ENCODE assay signal across 12 mouse cellular contexts in genomic region chr11:96140726-96141175, GRCm38 (mm10). TPM values are rescaled to one million over a fixed set of nuclear protein-coding genes. Genes with fewer than 3 reads are reported as not detected.
DNase-seq lines count a peak whose midpoint lies in the region; ATAC-seq and TF ChIP-seq lines count a peak whose summit lies in the region.
"Had no signal": no experiment of that assay in that cellular context is flagged by ENCODE, and none has a peak within 500 bp of the region (broad histone marks: within the 10 kb centered on the region; RNA-seq: fewer than 3 reads in every experiment).

No protein-coding gene starts in this region.

- no peak overlapping the region for H3K4me3 ChIP-seq in MEL (ENCODE audit: control insufficient read depth in 1 of 2, insufficient read depth in 1 of 2, low read depth in 2 of 2, low read length in 2 of 2)
- H3K4me3 ChIP-seq in liver, embryonic 15.5 days (replicated peaks), result no peak overlapping the region
- H3K4me3 ChIP-seq: heart, embryonic 12.5 days had no signal

- no peak for TF ChIP-seq EP300 in MEL (IDR thresholded peaks at IDR 0.05; ENCODE audit: low read depth in 1 of 2, low read length in 2 of 2)

- no peak overlapping the region for H3K27ac ChIP-seq in MEL (ENCODE audit: control insufficient read depth, low read depth, low read length)
- 0 out of 2 replicates have a peak overlapping the region, but pooled peaks have one; percentile 33 for H3K27ac ChIP-seq in liver, embryonic 15.5 days (replicated peaks)
- H3K27ac ChIP-seq: hindbrain, postnatal 0 days had no signal

- H3K4me2 ChIP-seq in liver, embryonic 15.5 days, result peak overlapping the region; percentile 18
- H3K4me2 ChIP-seq: heart, embryonic 12.5 days had no signal

- no peaks in the 10 kb centered on the region for H3K79me2 ChIP-seq in MEL (ENCODE audit: control insufficient read depth, insufficient read depth, low read length, poor library complexity)

- H3K27me3 ChIP-seq in MEL (ENCODE audit: control insufficient read depth in 1 of 2, insufficient read depth in 2 of 2, low read length in 2 of 2), result peaks cover 2 to 3% of the 10 kb centered on the region in 2 experiments; a peak in 3 of 4 replicates
- H3K27me3 ChIP-seq in liver, embryonic 15.5 days, result peaks cover 25% of the 10 kb centered on the region

- peak; percentile 40 for ATAC-seq in liver, embryonic 15.5 days (ENCODE audit: insufficient read depth)
- ATAC-seq: hindbrain, postnatal 0 days had no signal

- H3K9ac ChIP-seq in MEL (ENCODE audit: control insufficient read depth, low read depth, low read length, poor library complexity, severe bottlenecking), result no peak overlapping the region
- H3K9ac ChIP-seq in liver, embryonic 15.5 days, result no peak overlapping the region
- H3K9ac ChIP-seq: heart, embryonic 12.5 days had no signal

- 13% methylated on average over 4 of the region's 4 CpGs for WGBS in liver, embryonic 15.5 days (ENCODE audit: insufficient replicate concordance)

- no peak for TF ChIP-seq CTCF in MEL (IDR thresholded peaks at IDR 0.05 in 2 of 3, conservative IDR thresholded peaks at IDR 0.05 in 1 of 3; ENCODE audit: control insufficient read depth in 1 of 3, insufficient read depth in 1 of 3, low read depth in 2 of 3, low read length in 3 of 3, poor library complexity in 1 of 3, severe bottlenecking in 1 of 3)

- no peaks in the 10 kb centered on the region for H3K9me3 ChIP-seq in MEL (replicated peaks; ENCODE audit: insufficient read depth, low read length)
- no peaks in the 10 kb centered on the region for H3K9me3 ChIP-seq in liver, embryonic 15.5 days (replicated peaks)
- H3K9me3 ChIP-seq: heart, embryonic 12.5 days had no signal

- DNase-seq in adrenal gland, adult 2 months, result peak; percentile 28
- no peak for DNase-seq in adrenal gland, adult 18-20 months (ENCODE audit: low spot score in 2 of 2)
- peak; percentile 24 for DNase-seq in MEL (ENCODE audit: low read depth, low spot score)
- peak; percentile 80 for DNase-seq in kidney, adult 9 months
- DNase-seq in right cerebral cortex, postnatal 25 days, result no peak
- DNase-seq in spleen, adult 18-20 months, result no peak
- no peak for DNase-seq in layer of hippocampus, adult 9-11 months
- DNase-seq: embryo, embryonic 11 days had no signal

- no peaks in the 10 kb centered on the region for H3K36me3 ChIP-seq in MEL (ENCODE audit: control insufficient read depth in 1 of 2, insufficient read depth in 2 of 2, low read length in 2 of 2)
- no peaks in the 10 kb centered on the region for H3K36me3 ChIP-seq in liver, embryonic 15.5 days (replicated peaks)
- H3K36me3 ChIP-seq: heart, embryonic 12.5 days had no signal

- H3K4me1 ChIP-seq in MEL (ENCODE audit: control insufficient read depth in 1 of 2, insufficient read depth in 2 of 2, low read length in 2 of 2), result peaks cover 0 to 5% of the 10 kb centered on the region in 2 experiments; a peak in 2 of 4 replicates
- H3K4me1 ChIP-seq in liver, embryonic 15.5 days (replicated peaks), result no peaks in the 10 kb centered on the region

- TF ChIP-seq POLR2A in MEL (IDR thresholded peaks at IDR 0.05; ENCODE audit: control insufficient read depth in 1 of 2, insufficient read depth in 1 of 2, low read depth in 1 of 2, low read length in 2 of 2, poor library complexity in 1 of 2), result no peak

- TF ChIP-seq RAD21 in MEL (IDR thresholded peaks at IDR 0.05; ENCODE audit: low read depth, low read length), result no peak

TF ChIP-seq in MEL, 35 proteins besides CTCF, POLR2A, EP300 and RAD21:
- TF ChIP-seq MAFK (IDR thresholded peaks at IDR 0.05; ENCODE audit: borderline replicate concordance, low read depth, low read length) (no peak), USF1 (IDR thresholded peaks at IDR 0.05; ENCODE audit: low read depth, low read length) (peak; percentile 86)

RNA-seq across cellular contexts. Expression of gene Ttll6, which starts 7.2 kb away (rescaled TPM):
- total RNA-seq in adrenal gland, adult 2 months (2021), result not detected
- 0.03 TPM in 1 of 2 replicates, not detected in the other for polyA plus RNA-seq in adrenal gland, adult 2 months (2012; rRNA removed)
- not detected for total RNA-seq in adrenal gland, adult 18-20 months (2021)
- not detected in 2 replicates for total RNA-seq in MEL (2012; rRNA removed)
- polyA plus RNA-seq in MEL (2012; ENCODE audit: insufficient read depth in 1 of 2, insufficient read length in 2 of 2, low read depth in 1 of 2, low replicate concordance in 2 of 2, missing spikeins in 1 of 2), result under 1 TPM in 1 of 2 experiments, not detected in 1; 0.03 TPM
- not detected in 2 replicates for polyA plus RNA-seq in liver, embryonic 15.5 days (2015; fragmentation: Nextera tagmentation; extraction: Ambion mirVana)
- polyA plus RNA-seq: heart, embryonic 12.5 days had no signal

RNA-seq across cellular contexts. Expression of gene Calcoco2, which starts 29.0 kb away (rescaled TPM):
- not detected for total RNA-seq in adrenal gland, adult 2 months (2021)
- not detected in 2 replicates for polyA plus RNA-seq in adrenal gland, adult 2 months (2012; rRNA removed)
- total RNA-seq in adrenal gland, adult 18-20 months (2021), result not detected
- total RNA-seq in MEL (2012; rRNA removed), result not detected in 2 replicates
- polyA plus RNA-seq in MEL (2012; ENCODE audit: insufficient read depth in 1 of 2, insufficient read length in 2 of 2, low read depth in 1 of 2, low replicate concordance in 2 of 2, missing spikeins in 1 of 2), result not detected
- not detected in 2 replicates for polyA plus RNA-seq in liver, embryonic 15.5 days (2015; fragmentation: Nextera tagmentation; extraction: Ambion mirVana)
- total RNA-seq: hindbrain, postnatal 0 days; left cerebral cortex, postnatal 14 days had no signal
- polyA plus RNA-seq: heart, embryonic 12.5 days had no signal

RNA-seq across cellular contexts. Expression of gene Hoxb13, which starts 53.4 kb away (rescaled TPM):
- not detected for total RNA-seq in adrenal gland, adult 2 months (2021)
- not detected in 2 replicates for polyA plus RNA-seq in adrenal gland, adult 2 months (2012; rRNA removed)
- total RNA-seq in adrenal gland, adult 18-20 months (2021), result not detected
- total RNA-seq in MEL (2012; rRNA removed), result 12.1 and 13.8 TPM in 2 replicates
- 10 to 100 TPM in 1 of 2 experiments, not detected in 1; 16.7 TPM for polyA plus RNA-seq in MEL (2012; ENCODE audit: insufficient read depth in 1 of 2, insufficient read length in 2 of 2, low read depth in 1 of 2, low replicate concordance in 2 of 2, missing spikeins in 1 of 2)
- polyA plus RNA-seq in liver, embryonic 15.5 days (2015; fragmentation: Nextera tagmentation; extraction: Ambion mirVana), result not detected in 2 replicates
- total RNA-seq: hindbrain, postnatal 0 days; left cerebral cortex, postnatal 14 days had no signal
- polyA plus RNA-seq: heart, embryonic 12.5 days; hindbrain, postnatal 0 days had no signal

Comparison
In these comparisons a context has a peak if more than half of its experiments do, and no peak if none do; other contexts are left out.
1. DNase-seq: peak in adrenal gland, adult 2 months (single experiment), MEL (single experiment) and kidney, adult 9 months (single experiment); none in adrenal gland, adult 18-20 months (0 of 2), right cerebral cortex, postnatal 25 days (single experiment), spleen, adult 18-20 months (0 of 2) and layer of hippocampus, adult 9-11 months (single experiment).
2. RNA of gene Hoxb13, which starts 53.4 kb away (total RNA-seq): 12.1 to 13.8 TPM in MEL; not detected in adrenal gland, adult 2 months and not detected in adrenal gland, adult 18-20 months; every median in the first group is over 10 times any median in the second.